Mouse (Mus musculus): ENCODE data around the gene Slco3a1. TPM values are rescaled to one million over a fixed set of nuclear protein-coding genes. Genes with fewer than 3 reads are reported as not detected.

Gene Slco3a1
- polyA plus RNA-seq, 1 experiment = 13.4 TPM

- Histone ChIP-seq H3K4me1 (ENCODE audit: control insufficient read depth, insufficient read depth, low read length) (no peaks in the 10 kb centered on the region), H3K4me3 (ENCODE audit: insufficient read depth, low read length) (no peak overlapping the region), H3K27ac (ENCODE audit: insufficient read depth, low read length) (no peak overlapping the region)
- TF ChIP-seq POLR2A (IDR thresholded peaks at IDR 0.05; ENCODE audit: low read depth, low read length) (no peak), CTCF (IDR thresholded peaks at IDR 0.05; ENCODE audit: borderline replicate concordance, insufficient read depth, low read length) (no peak)
Measured at GRCm38 (mm10) chr7:74449802-74450201, 104.8 kb downstream of the Slco3a1 start.

- TF ChIP-seq CTCF (IDR thresholded peaks at IDR 0.05; ENCODE audit: borderline replicate concordance, insufficient read depth, low read length) (no peak), POLR2A (IDR thresholded peaks at IDR 0.05; ENCODE audit: low read depth, low read length) (no peak)
- H3K4me3 ChIP-seq (ENCODE audit: insufficient read depth, low read length) = no peak overlapping the region
- H3K27ac ChIP-seq (ENCODE audit: insufficient read depth, low read length) = no peak overlapping the region
- no peaks in the 10 kb centered on the region for H3K4me1 ChIP-seq (ENCODE audit: control insufficient read depth, insufficient read depth, low read length)
Measured at GRCm38 (mm10) chr7:74447781-74448180, 106.8 kb downstream of the Slco3a1 start.

GRCm38 (mm10) chr7:74445148-74445547, 109.4 kb downstream of the Slco3a1 start:
- H3K4me1 ChIP-seq (ENCODE audit: control insufficient read depth, insufficient read depth, low read length) = no peaks in the 10 kb centered on the region
- TF ChIP-seq CTCF (IDR thresholded peaks at IDR 0.05; ENCODE audit: borderline replicate concordance, insufficient read depth, low read length) = no peak
- no peak for TF ChIP-seq POLR2A (IDR thresholded peaks at IDR 0.05; ENCODE audit: low read depth, low read length)
- H3K4me3 ChIP-seq (ENCODE audit: insufficient read depth, low read length) = no peak overlapping the region
- H3K27ac ChIP-seq (ENCODE audit: insufficient read depth, low read length) = no peak overlapping the region

GRCm38 (mm10) chr7:74442380-74442779, 112.2 kb downstream of the Slco3a1 start:
- no peak overlapping the region for H3K27ac ChIP-seq (ENCODE audit: insufficient read depth, low read length)
- H3K4me3 ChIP-seq (ENCODE audit: insufficient read depth, low read length) = no peak overlapping the region
- TF ChIP-seq POLR2A (IDR thresholded peaks at IDR 0.05; ENCODE audit: low read depth, low read length) (no peak), CTCF (IDR thresholded peaks at IDR 0.05; ENCODE audit: borderline replicate concordance, insufficient read depth, low read length) (no peak)
- no peaks in the 10 kb centered on the region for H3K4me1 ChIP-seq (ENCODE audit: control insufficient read depth, insufficient read depth, low read length)

- no peak overlapping the region for H3K27ac ChIP-seq (ENCODE audit: insufficient read depth, low read length)
- H3K4me1 ChIP-seq (ENCODE audit: control insufficient read depth, insufficient read depth, low read length) = peaks cover 3% of the 10 kb centered on the region
- no peak for TF ChIP-seq POLR2A (IDR thresholded peaks at IDR 0.05; ENCODE audit: low read depth, low read length)
- no peak for TF ChIP-seq CTCF (IDR thresholded peaks at IDR 0.05; ENCODE audit: borderline replicate concordance, insufficient read depth, low read length)
- no peak overlapping the region for H3K4me3 ChIP-seq (ENCODE audit: insufficient read depth, low read length)
Measured at GRCm38 (mm10) chr7:74437534-74437933, 117.0 kb downstream of the Slco3a1 start.

- Histone ChIP-seq H3K27ac (ENCODE audit: insufficient read depth, low read length) (no peak overlapping the region), H3K4me3 (ENCODE audit: insufficient read depth, low read length) (no peak overlapping the region), H3K4me1 (ENCODE audit: control insufficient read depth, insufficient read depth, low read length) (peaks cover 9% of the 10 kb centered on the region)
- no peak for TF ChIP-seq CTCF (IDR thresholded peaks at IDR 0.05; ENCODE audit: borderline replicate concordance, insufficient read depth, low read length)
- TF ChIP-seq POLR2A (IDR thresholded peaks at IDR 0.05; ENCODE audit: low read depth, low read length) = no peak
Measured at GRCm38 (mm10) chr7:74436642-74437041, 117.9 kb downstream of the Slco3a1 start.

GRCm38 (mm10) chr7:74432950-74433349, 121.6 kb downstream of the Slco3a1 start:
- Histone ChIP-seq H3K4me3 (ENCODE audit: insufficient read depth, low read length) (no peak overlapping the region), H3K4me1 (ENCODE audit: control insufficient read depth, insufficient read depth, low read length) (peaks cover 9% of the 10 kb centered on the region), H3K27ac (ENCODE audit: insufficient read depth, low read length) (peak overlapping the region; percentile 19; the same call in 1 of the 2 replicates)
- TF ChIP-seq CTCF (IDR thresholded peaks at IDR 0.05; ENCODE audit: borderline replicate concordance, insufficient read depth, low read length) = no peak
- TF ChIP-seq POLR2A (IDR thresholded peaks at IDR 0.05; ENCODE audit: low read depth, low read length) = no peak

GRCm38 (mm10) chr7:74429252-74429651, 125.3 kb downstream of the Slco3a1 start:
- Histone ChIP-seq H3K4me1 (ENCODE audit: control insufficient read depth, insufficient read depth, low read length) (peaks cover 9% of the 10 kb centered on the region), H3K4me3 (ENCODE audit: insufficient read depth, low read length) (no peak overlapping the region), H3K27ac (ENCODE audit: insufficient read depth, low read length) (no peak overlapping the region)
- TF ChIP-seq CTCF (IDR thresholded peaks at IDR 0.05; ENCODE audit: borderline replicate concordance, insufficient read depth, low read length) = no peak
- no peak for TF ChIP-seq POLR2A (IDR thresholded peaks at IDR 0.05; ENCODE audit: low read depth, low read length)

- H3K4me3 ChIP-seq (ENCODE audit: insufficient read depth, low read length) = no peak overlapping the region
- no peak overlapping the region for H3K27ac ChIP-seq (ENCODE audit: insufficient read depth, low read length)
- no peak for TF ChIP-seq POLR2A (IDR thresholded peaks at IDR 0.05; ENCODE audit: low read depth, low read length)
- no peak for TF ChIP-seq CTCF (IDR thresholded peaks at IDR 0.05; ENCODE audit: borderline replicate concordance, insufficient read depth, low read length)
- 0 out of 2 replicates have a peak, but pooled peaks cover 1% of the 10 kb centered on the region for H3K4me1 ChIP-seq (ENCODE audit: control insufficient read depth, insufficient read depth, low read length)
Measured at GRCm38 (mm10) chr7:74427135-74427534, 127.4 kb downstream of the Slco3a1 start.

- no peak for TF ChIP-seq POLR2A (IDR thresholded peaks at IDR 0.05; ENCODE audit: low read depth, low read length)
- no peak for TF ChIP-seq CTCF (IDR thresholded peaks at IDR 0.05; ENCODE audit: borderline replicate concordance, insufficient read depth, low read length)
- no peak overlapping the region for H3K27ac ChIP-seq (ENCODE audit: insufficient read depth, low read length)
Measured at GRCm38 (mm10) chr7:74425941-74426340, 128.6 kb downstream of the Slco3a1 start.

More at GRCm38 (mm10) chr7:74425941-74426340, 128.6 kb downstream of the Slco3a1 start:
- no peaks in the 10 kb centered on the region for H3K4me1 ChIP-seq (ENCODE audit: control insufficient read depth, insufficient read depth, low read length)
- H3K4me3 ChIP-seq (ENCODE audit: insufficient read depth, low read length) = no peak overlapping the region
